Comparison of ENCODE assay signal across 12 mouse cellular contexts in the genomic region with DNA sequence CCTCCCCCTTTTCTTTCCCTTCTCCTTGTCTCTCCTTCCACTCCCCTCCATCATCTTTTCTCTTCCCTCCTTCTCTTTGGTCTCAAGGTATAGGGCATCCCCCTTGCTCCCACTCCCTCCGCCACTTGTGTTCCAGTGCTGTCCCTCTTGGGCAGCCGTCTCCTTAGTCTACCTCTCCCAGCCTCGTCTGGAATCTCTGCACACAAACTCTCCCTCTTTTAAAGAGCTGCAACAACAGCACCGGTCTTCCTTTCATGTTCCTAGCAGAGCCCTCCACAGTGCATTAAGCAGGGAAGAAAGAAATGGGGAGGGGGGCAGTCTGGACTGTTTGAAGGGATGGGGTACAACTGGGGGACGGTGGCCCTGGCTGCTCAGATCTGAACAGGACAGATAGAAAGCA. TPM values are rescaled to one million over a fixed set of nuclear protein-coding genes. Genes with fewer than 3 reads are reported as not detected.
"Had no signal": no experiment of that assay in that cellular context is flagged by ENCODE, and none has a peak within 500 bp of the region (broad histone marks: within the 10 kb centered on the region; RNA-seq: fewer than 3 reads in every experiment).

No protein-coding gene starts in this region.

- DNase-seq: kidney, adult 18-20 months; kidney, postnatal 10 days; kidney, postnatal 4 days; left cerebral cortex, postnatal 4 days; lung, adult 18-20 months; thymus, postnatal 4 days had no signal

- H3K4me2 ChIP-seq: limb, embryonic 13.5 days had no signal

- H3K9me3 ChIP-seq: limb, embryonic 13.5 days had no signal

- H3K4me3 ChIP-seq: layer of hippocampus, adult 2 months; limb, embryonic 13.5 days had no signal

- H3K9ac ChIP-seq: limb, embryonic 13.5 days; liver, embryonic 14.5 days had no signal

- H3K27ac ChIP-seq: layer of hippocampus, adult 2 months; limb, embryonic 13.5 days; liver, embryonic 14.5 days; stomach, postnatal 0 days had no signal

- H3K36me3 ChIP-seq: limb, embryonic 13.5 days had no signal

RNA-seq across cellular contexts. Expression of a gene that starts 3.4 kb away (rescaled TPM):
- polyA plus RNA-seq: kidney, embryonic 14.5 days; liver, adult 2 months; liver, embryonic 14.5 days; stomach, postnatal 0 days had no signal
